Mouse (Mus musculus) liver, embryonic 14.5 days (tissue): ENCODE results near the gene Esrrg.

Experiments used
- CTCF ChIP-seq: IDR thresholded peaks from 2 replicates; pipeline ENCODE4 v1.5.1; 2016; ENCODE audit warnings: antibody characterized with exemption, low read depth, control low read depth
- EP300 ChIP-seq: IDR thresholded peaks from 2 replicates; pipeline ENCODE4 v1.6.1; 2016; ENCODE audit warnings: antibody characterized with exemption, low read depth

DNA sequence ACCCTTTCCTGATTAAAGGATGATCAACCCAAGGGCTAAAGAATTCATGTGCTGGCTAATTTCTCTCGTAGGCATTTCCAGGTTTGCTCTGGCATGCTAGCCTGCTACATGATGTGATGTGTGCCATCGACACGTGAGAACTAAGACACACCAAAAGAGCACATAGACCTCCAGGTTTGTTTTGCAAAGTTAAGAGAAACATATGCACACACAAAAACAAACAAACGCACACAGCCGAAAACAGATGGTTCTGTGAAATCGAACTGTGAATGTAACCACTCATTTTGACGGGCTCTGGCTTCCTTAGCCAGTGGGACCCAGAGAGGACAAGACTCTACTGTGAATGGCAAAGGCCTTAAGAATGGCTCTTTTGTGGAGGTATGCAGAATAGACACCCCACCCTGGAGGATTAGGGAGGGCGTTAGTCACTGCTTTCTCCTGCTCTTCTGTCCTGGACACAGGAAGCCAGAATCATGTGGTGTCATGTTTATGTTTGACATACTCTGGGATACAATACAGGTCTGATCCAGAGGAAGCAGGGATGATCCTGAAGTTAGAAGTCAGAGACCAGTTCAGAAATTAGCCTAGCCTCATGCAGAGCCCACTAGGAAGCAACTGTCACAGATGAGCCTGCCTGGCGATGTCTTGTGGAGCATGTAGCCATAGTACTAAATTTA is 217.0 kb downstream of the Esrrg start:
- TF ChIP-seq EP300 (no peak), CTCF (no peak)
